Mouse (Mus musculus) gastrocnemius, postnatal 36 days (tissue): ENCODE measurements at regions not wholly inside any gene's neighbourhood (a gene's known extent, or its start where the extent isn't known, plus 50 kb on each side); places are given as distances from the start of the nearest gene placed in this dataset.
A peak's percentile ranks its signal among the peaks of the same experiment; 100 is the strongest.

Experiments used
- DNase-seq, 2 experiments: peaks; one replicate each; pipeline ENCODE4 v3.0.0; 2022
- intact Hi-C: fragments of 180-260 bp; cut with DNase I; formaldehyde crosslinking; loops from one replicate; pipeline ENCODE4 v1.15.1; 2025

GRCm38 (mm10) chr14:62034664-62035063 lies 257.7 kb upstream of the Rnaseh2b start:
- intact Hi-C loops = no loop called here

GRCm38 (mm10) chr14:62035416-62035815 lies 257.0 kb upstream of the Rnaseh2b start:
- intact Hi-C loops = no loop called here
- no peak for DNase-seq

More at GRCm38 (mm10) chr14:62034664-62035063, 257.7 kb upstream of the Rnaseh2b start:
- no peak for DNase-seq

- intact Hi-C loops = no loop called here
These were observed 254.9 kb upstream of the Rnaseh2b start for GRCm38 (mm10) chr14:62037514-62037913.

GRCm38 (mm10) chr14:62037917-62038316 lies 254.5 kb upstream of the Rnaseh2b start:
- intact Hi-C loops = no loop called here

More at GRCm38 (mm10) chr14:62037514-62037913, 254.9 kb upstream of the Rnaseh2b start:
- DNase-seq = no peak

GRCm38 (mm10) chr14:62042305-62043116 lies 249.9 kb upstream of the Rnaseh2b start:
- intact Hi-C loops = loop anchor here (2.0 to 10.0 kb wide), 4 partner anchors 228 to 470 kb away; no protein-coding TSS in a partner anchor

More at GRCm38 (mm10) chr14:62037917-62038316, 254.5 kb upstream of the Rnaseh2b start:
- DNase-seq = no peak

GRCm38 (mm10) chr14:62043117-62043422 lies 249.3 kb upstream of the Rnaseh2b start:
- DNase-seq = no peak
- intact Hi-C loops = loop anchor here (2.0 to 10.0 kb wide), 4 partner anchors 228 to 471 kb away; no protein-coding TSS in a partner anchor

More at GRCm38 (mm10) chr14:62042305-62043116, 249.9 kb upstream of the Rnaseh2b start:
- DNase-seq = peak; percentile 37 to 44

- intact Hi-C loops = no loop called here
- no peak for DNase-seq
These were observed 241.4 kb upstream of the Rnaseh2b start for GRCm38 (mm10) chr14:62050941-62051340.

GRCm38 (mm10) chr14:62051923-62052322 lies 240.5 kb upstream of the Rnaseh2b start:
- DNase-seq = no peak
- intact Hi-C loops = no loop called here

GRCm38 (mm10) chr14:62053004-62053403 lies 239.4 kb upstream of the Rnaseh2b start:
- DNase-seq = no peak
- intact Hi-C loops = no loop called here

- intact Hi-C loops = no loop called here
These were observed 235.3 kb upstream of the Rnaseh2b start for GRCm38 (mm10) chr14:62057096-62057495.

GRCm38 (mm10) chr14:62058100-62058499 lies 234.3 kb upstream of the Rnaseh2b start:
- intact Hi-C loops = no loop called here
- no peak for DNase-seq

More at GRCm38 (mm10) chr14:62057096-62057495, 235.3 kb upstream of the Rnaseh2b start:
- no peak for DNase-seq

- intact Hi-C loops = no loop called here
- no peak for DNase-seq
These were observed 221.2 kb upstream of the Rnaseh2b start for GRCm38 (mm10) chr14:62071140-62071539.

- intact Hi-C loops = no loop called here
- peak in 1 of 2 experiments; percentile 19 for DNase-seq
These were observed 208.3 kb upstream of the Rnaseh2b start for GRCm38 (mm10) chr14:62084047-62084446.

GRCm38 (mm10) chr14:62088174-62088573 lies 204.2 kb upstream of the Rnaseh2b start:
- intact Hi-C loops = no loop called here
- DNase-seq = no peak

GRCm38 (mm10) chr14:62117532-62117931 lies 174.9 kb upstream of the Rnaseh2b start:
- intact Hi-C loops = no loop called here
- no peak for DNase-seq

- no peak for DNase-seq
- intact Hi-C loops = no loop called here
These were observed 173.8 kb upstream of the Rnaseh2b start for GRCm38 (mm10) chr14:62118542-62118953.

- intact Hi-C loops = no loop called here
- DNase-seq = no peak
These were observed 163.5 kb upstream of the Rnaseh2b start for GRCm38 (mm10) chr14:62128918-62129317.

- no peak for DNase-seq
- intact Hi-C loops = no loop called here
These were observed 160.0 kb upstream of the Rnaseh2b start for GRCm38 (mm10) chr14:62132353-62132816.

- intact Hi-C loops = no loop called here
- DNase-seq = no peak
These were observed 154.4 kb upstream of the Rnaseh2b start for GRCm38 (mm10) chr14:62137981-62138380.

GRCm38 (mm10) chr14:62144385-62145030 lies 147.9 kb upstream of the Rnaseh2b start:
- intact Hi-C loops = no loop called here
- peak; percentile 24 to 34 for DNase-seq

GRCm38 (mm10) chr14:62157038-62157716 lies 135.2 kb upstream of the Rnaseh2b start:
- DNase-seq = no peak
- intact Hi-C loops = no loop called here
